Mouse (Mus musculus) embryonic fibroblast, embryonic 13.5 days (primary cell): ENCODE results near the gene Rbpms2. TPM values are rescaled to one million over a fixed set of nuclear protein-coding genes. Genes with fewer than 3 reads are reported as not detected.

Experiments used
- H3K27ac ChIP-seq: 2 replicates; pipeline ENCODE4 v1.5.1; 2012; ENCODE audit warnings: low read length, control low read depth, inconsistent platforms; ENCODE audit not compliant: insufficient read depth
- H3K4me1 ChIP-seq: 2 replicates; pipeline ENCODE4 v1.6.1; 2011; ENCODE audit warnings: low read length; ENCODE audit not compliant: control insufficient read depth, insufficient read depth
- H3K4me3 ChIP-seq: 2 replicates; pipeline ENCODE4 v1.5.1; 2011; ENCODE audit warnings: mild to moderate bottlenecking, control low read depth, low read length; ENCODE audit not compliant: insufficient read depth
- CTCF ChIP-seq: IDR thresholded peaks from 2 replicates; pipeline ENCODE4 v1.5.1; 2011; ENCODE audit warnings: mild to moderate bottlenecking, control low read depth, low read length, moderate library complexity, borderline replicate concordance; ENCODE audit not compliant: insufficient read depth
- POLR2A ChIP-seq: IDR thresholded peaks from 2 replicates; pipeline ENCODE4 v1.6.1; 2011; ENCODE audit warnings: low read depth, mild to moderate bottlenecking, control low read depth, low read length, moderate library complexity
- polyA plus RNA-seq: library from polyadenylated mRNA; stranded (reverse); fragments of >200 nt; gene quantifications from 2 replicates; pipeline ENCODE4 v1.2.4, GENCODE M21; 2011; ENCODE audit warnings: low read depth; ENCODE audit not compliant: missing spikeins, insufficient read length

Gene Rbpms2
- polyA plus RNA-seq, 1 experiment = 22.7 TPM

GRCm38 (mm10) chr9:65703241-65703640 lies 73.8 kb downstream of the Rbpms2 start:
- 0 out of 2 replicates have a peak, but pooled peaks cover 5% of the 10 kb centered on the region for H3K4me1 ChIP-seq
- TF ChIP-seq POLR2A = no peak
- no peak for TF ChIP-seq CTCF
- H3K4me3 ChIP-seq = no peak overlapping the region
- no peak overlapping the region for H3K27ac ChIP-seq

- no peak for TF ChIP-seq CTCF
- TF ChIP-seq POLR2A = no peak
- Histone ChIP-seq H3K27ac (no peak overlapping the region), H3K4me3 (no peak overlapping the region), H3K4me1 (0 out of 2 replicates have a peak, but pooled peaks cover 5% of the 10 kb centered on the region)
Observed at GRCm38 (mm10) chr9:65703926-65704595, 74.6 kb downstream of the Rbpms2 start.

Other genes starting within 250 kb of the Rbpms2 start
- not detected in 2 replicates for gene Kbtbd13, start 238.0 kb upstream of the Rbpms2 start, polyA plus RNA-seq
- 1.0 and 1.5 TPM in 2 replicates for gene Rasl12, start 231.1 kb upstream of the Rbpms2 start, polyA plus RNA-seq
- not detected in 2 replicates for gene Slc51b, start 206.7 kb upstream of the Rbpms2 start, polyA plus RNA-seq
- 14.8 and 17.0 TPM in 2 replicates for gene Mtfmt, start 193.9 kb upstream of the Rbpms2 start, polyA plus RNA-seq
- 99.3 and 111 TPM in 2 replicates for gene Spg21, start 168.7 kb upstream of the Rbpms2 start, polyA plus RNA-seq
- not detected in 2 replicates for gene Ankdd1a, start 109.5 kb upstream of the Rbpms2 start, polyA plus RNA-seq
- 58.1 and 78.4 TPM in 2 replicates for gene Plekho2, start 49.6 kb upstream of the Rbpms2 start, polyA plus RNA-seq
- gene Pif1, start 42.5 kb upstream of the Rbpms2 start, polyA plus RNA-seq = 8.3 and 10.9 TPM in 2 replicates
- gene Oaz2, start 38.4 kb downstream of the Rbpms2 start, polyA plus RNA-seq = 88.1 and 93.0 TPM in 2 replicates
- 22.7 and 30.4 TPM in 2 replicates for gene Zfp609, start 197.9 kb downstream of the Rbpms2 start, polyA plus RNA-seq